Mouse (Mus musculus) olfactory bulb, adult 2 months (tissue): ENCODE results near the gene Hip1. TPM values are rescaled to one million over a fixed set of nuclear protein-coding genes. Genes with fewer than 3 reads are reported as not detected.
"Not testable (repeated sequence)": the region's sequence is repeated elsewhere in the genome, so short reads cannot be mapped to it uniquely, and the experiment has no call there.

Experiments
- H3K27ac ChIP-seq: fragments of 200-500 bp; 2 replicates; pipeline ENCODE4 v1.5.1; 2012; ENCODE audit warnings: low read depth, low read length; ENCODE audit not compliant: insufficient read depth
- H3K4me1 ChIP-seq: fragments of 200-500 bp; 2 replicates; pipeline ENCODE4 v1.6.1; 2012; ENCODE audit warnings: low read length; ENCODE audit not compliant: control insufficient read depth, insufficient read depth
- H3K4me3 ChIP-seq: fragments of 200-500 bp; 2 replicates; pipeline ENCODE4 v1.5.1; 2012; ENCODE audit warnings: mild to moderate bottlenecking, low read depth, low read length, moderate library complexity; ENCODE audit not compliant: insufficient read depth
- CTCF ChIP-seq: fragments of 200-500 bp; IDR thresholded peaks from 2 replicates; pipeline ENCODE4 v1.5.1; 2012; ENCODE audit warnings: low read depth, mild to moderate bottlenecking, low read length, moderate library complexity; ENCODE audit not compliant: insufficient read depth
- POLR2A ChIP-seq: fragments of 200-500 bp; IDR thresholded peaks from 2 replicates; pipeline ENCODE4 v1.6.1; 2012; ENCODE audit warnings: mild to moderate bottlenecking, low read depth, low read length, moderate library complexity; ENCODE audit not compliant: insufficient read depth
- WGBS: fragments of 180-500 bp; shearing (Covaris S2); methylation state at CpG from one replicate; pipeline ENCODE4 v1.1.7; 2018; 5-methylcytosine and 5-hydroxymethylcytosine counted together
- polyA plus RNA-seq: library from polyadenylated mRNA; stranded (reverse); fragments of >200 nt; gene quantifications from 2 replicates; pipeline ENCODE4 v1.2.4, GENCODE M21; 2012; ENCODE audit warnings: low replicate concordance; ENCODE audit not compliant: missing spikeins, insufficient read depth, insufficient read length

The Hip1 gene
- polyA plus RNA-seq, 1 experiment, result 69.9 TPM

- Histone ChIP-seq H3K4me1 (peaks cover 16% of the 10 kb centered on the region), H3K4me3 (peak overlapping the region; percentile 77), H3K27ac (peak overlapping the region; percentile 59)
- WGBS, result under 1% methylated on average over 54 of the region's 59 CpGs
- TF ChIP-seq POLR2A (no peak), CTCF (peak; percentile 43; the same call in 1 of the 2 replicates)
These were observed 55.8 kb downstream of the Hip1 start for GRCm38 (mm10) chr5:135488881-135489694.

GRCm38 (mm10) chr5:135488222-135488880 is 56.6 kb downstream of the Hip1 start:
- WGBS, result 4% methylated on average over 19 of the region's 19 CpGs
- Histone ChIP-seq H3K4me3 (peak overlapping the region; percentile 77), H3K4me1 (peaks cover 16% of the 10 kb centered on the region), H3K27ac (peak overlapping the region; percentile 59)
- TF ChIP-seq CTCF, result no peak
- no peak for TF ChIP-seq POLR2A

GRCm38 (mm10) chr5:135485289-135485688 is 59.6 kb downstream of the Hip1 start:
- TF ChIP-seq POLR2A (no peak), CTCF (no peak)
- no peak overlapping the region for H3K4me3 ChIP-seq
- peaks cover 16% of the 10 kb centered on the region for H3K4me1 ChIP-seq
- 79% methylated on average over 3 of the region's 3 CpGs for WGBS
- H3K27ac ChIP-seq, result no peak overlapping the region

- H3K4me1 ChIP-seq, H3K4me3 ChIP-seq, H3K27ac ChIP-seq: not testable (repeated sequence)
- WGBS, result 91% methylated on average over 6 of the region's 6 CpGs
These were observed 61.1 kb downstream of the Hip1 start for GRCm38 (mm10) chr5:135483865-135484264.

- WGBS, result 83% methylated on average over 12 of the region's 12 CpGs
- Histone ChIP-seq H3K4me3 (no peak overlapping the region), H3K4me1 (no peaks in the 10 kb centered on the region), H3K27ac (no peak overlapping the region)
- TF ChIP-seq CTCF, result no peak
- TF ChIP-seq POLR2A, result no peak
These were observed 65.9 kb downstream of the Hip1 start for GRCm38 (mm10) chr5:135478877-135479600.

GRCm38 (mm10) chr5:135476199-135476598 is 68.7 kb downstream of the Hip1 start:
- H3K4me1 ChIP-seq, result no peaks in the 10 kb centered on the region
- no peak for TF ChIP-seq POLR2A
- no peak for TF ChIP-seq CTCF
- no peak overlapping the region for H3K27ac ChIP-seq
- 96% methylated on average over 5 of the region's 5 CpGs for WGBS
- H3K4me3 ChIP-seq, result no peak overlapping the region

GRCm38 (mm10) chr5:135472405-135472804 is 72.5 kb downstream of the Hip1 start:
- no peak overlapping the region for H3K4me3 ChIP-seq
- WGBS, result 83% methylated on average over 6 of the region's 6 CpGs
- H3K4me1 ChIP-seq, result no peaks in the 10 kb centered on the region
- no peak overlapping the region for H3K27ac ChIP-seq
- TF ChIP-seq POLR2A (no peak), CTCF (no peak)

- TF ChIP-seq CTCF (no peak), POLR2A (no peak)
- no peak overlapping the region for H3K27ac ChIP-seq
- no peak overlapping the region for H3K4me3 ChIP-seq
- 91% methylated on average over 4 of the region's 4 CpGs for WGBS
- no peaks in the 10 kb centered on the region for H3K4me1 ChIP-seq
These were observed 73.2 kb downstream of the Hip1 start for GRCm38 (mm10) chr5:135471747-135472146.

GRCm38 (mm10) chr5:135468280-135468679 is 76.6 kb downstream of the Hip1 start:
- Histone ChIP-seq H3K4me3 (no peak overlapping the region), H3K4me1 (no peaks in the 10 kb centered on the region; the same call in 1 of the 2 replicates), H3K27ac (no peak overlapping the region)
- TF ChIP-seq CTCF, result no peak
- TF ChIP-seq POLR2A, result no peak
- WGBS, result 93% methylated on average over 6 of the region's 6 CpGs
